ENCODE assay signal across 9 mouse cellular contexts in the genomic region with DNA sequence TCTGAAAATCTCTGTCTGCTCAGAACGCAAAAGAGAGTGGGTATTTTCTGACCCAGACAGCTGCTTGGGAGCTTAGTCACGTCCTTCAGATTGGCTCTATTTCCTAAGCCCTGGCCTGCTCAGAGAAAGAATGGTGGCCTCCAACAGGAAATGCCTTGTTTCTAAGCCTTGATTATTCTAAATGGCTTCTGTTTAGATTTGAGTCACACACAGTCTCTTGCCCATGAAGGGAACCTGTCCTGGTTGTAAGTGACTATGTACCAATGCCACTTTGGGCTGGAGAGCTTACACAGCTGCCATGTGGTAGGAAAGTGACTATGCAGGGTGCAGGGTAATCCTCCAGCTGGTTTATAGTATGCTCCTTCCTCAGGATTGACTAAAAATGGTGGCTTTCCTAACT.
DNase-seq lines count a peak whose midpoint lies in the region; ATAC-seq and TF ChIP-seq lines count a peak whose summit lies in the region.
"Had no signal": no experiment of that assay in that cellular context is flagged by ENCODE, and none has a peak within 500 bp of the region (broad histone marks: within the 10 kb centered on the region; RNA-seq: fewer than 3 reads in every experiment).

No protein-coding gene starts in this region.

- no peaks in the 10 kb centered on the region for H3K9me3 ChIP-seq in heart, embryonic 12.5 days (replicated peaks)
- no peaks in the 10 kb centered on the region for H3K9me3 ChIP-seq in forebrain, embryonic 10.5 days
- no peaks in the 10 kb centered on the region for H3K9me3 ChIP-seq in limb, embryonic 12.5 days
- no peaks in the 10 kb centered on the region for H3K9me3 ChIP-seq in kidney, embryonic 16.5 days (ENCODE audit: low read length)

- DNase-seq in heart, adult 2 months = peak in 1 of 2 experiments; percentile 36
- DNase-seq in 416B (ENCODE audit: low read depth) = peak; percentile 17
- no peak for DNase-seq in forebrain, embryonic 10.5 days (ENCODE audit: extremely low spot score, low spot score)
- no peak for DNase-seq in adrenal gland, postnatal 10 days
- DNase-seq in B cell, adult 2 months = no peak
- DNase-seq: liver had no signal

- no peak overlapping the region for H3K4me3 ChIP-seq in heart, adult 2 months
- no peak overlapping the region for H3K4me3 ChIP-seq in heart, embryonic 12.5 days
- no peak overlapping the region for H3K4me3 ChIP-seq in forebrain, embryonic 10.5 days
- no peak overlapping the region for H3K4me3 ChIP-seq in limb, embryonic 12.5 days (replicated peaks)
- H3K4me3 ChIP-seq in kidney, embryonic 16.5 days (ENCODE audit: low read length) = no peak overlapping the region

- no peaks in the 10 kb centered on the region for H3K27me3 ChIP-seq in heart, adult 2 months (ENCODE audit: control insufficient read depth, insufficient read depth, low read length)
- H3K27me3 ChIP-seq in heart, embryonic 12.5 days (replicated peaks) = no peaks in the 10 kb centered on the region
- H3K27me3 ChIP-seq in forebrain, embryonic 10.5 days (ENCODE audit: poor library complexity, severe bottlenecking) = no peaks in the 10 kb centered on the region
- H3K27me3 ChIP-seq in limb, embryonic 12.5 days = no peaks in the 10 kb centered on the region
- no peaks in the 10 kb centered on the region for H3K27me3 ChIP-seq in kidney, embryonic 16.5 days (ENCODE audit: insufficient read depth, low read length)

- WGBS in heart, adult 2 months = 33% methylated on average over 2 of the region's 2 CpGs
- WGBS in heart, embryonic 12.5 days = 48% methylated on average over 2 of the region's 2 CpGs
- WGBS in forebrain, embryonic 10.5 days = 80% methylated on average over 2 of the region's 2 CpGs
- WGBS in limb, embryonic 12.5 days = 59% methylated on average over 2 of the region's 2 CpGs
- WGBS in kidney, embryonic 16.5 days = 81% methylated on average over 2 of the region's 2 CpGs

- peak overlapping the region; percentile 58 for H3K27ac ChIP-seq in heart, adult 2 months
- no peak overlapping the region; the same call in none of the 2 replicates for H3K27ac ChIP-seq in heart, embryonic 12.5 days (ENCODE audit: poor library complexity, severe bottlenecking)
- H3K27ac ChIP-seq in forebrain, embryonic 10.5 days = peak overlapping the region; percentile 45; the same call in 1 of the 2 replicates
- peak overlapping the region; percentile 45; the same call in 1 of the 2 replicates for H3K27ac ChIP-seq in limb, embryonic 12.5 days
- no peak overlapping the region for H3K27ac ChIP-seq in kidney, embryonic 16.5 days (ENCODE audit: low read length)

- no peak for TF ChIP-seq POLR2A in heart, adult 2 months (IDR thresholded peaks at IDR 0.05; ENCODE audit: insufficient read depth, low read depth, low read length)

- TF ChIP-seq CTCF in heart, adult 2 months (IDR thresholded peaks at IDR 0.05) = no peak

- ATAC-seq in heart, embryonic 12.5 days (ENCODE audit: insufficient number of reproducible peaks, low FRiP score) = no peak
- no peak for ATAC-seq in limb, embryonic 12.5 days (ENCODE audit: insufficient number of reproducible peaks, insufficient read depth, low FRiP score, low TSS enrichment, low read depth)
- ATAC-seq in kidney, embryonic 16.5 days (ENCODE audit: low FRiP score, low TSS enrichment) = no peak

- no peaks in the 10 kb centered on the region for H3K79me2 ChIP-seq in heart, adult 2 months (replicated peaks; ENCODE audit: control insufficient read depth, insufficient read depth, low read length)

- H3K4me1 ChIP-seq in heart, adult 2 months (ENCODE audit: control insufficient read depth, insufficient read depth, low read length) = peaks cover 11% of the 10 kb centered on the region
- peaks cover 50% of the 10 kb centered on the region for H3K4me1 ChIP-seq in heart, embryonic 12.5 days (replicated peaks)
- H3K4me1 ChIP-seq in forebrain, embryonic 10.5 days = peaks cover 83% of the 10 kb centered on the region
- peaks cover 30% of the 10 kb centered on the region for H3K4me1 ChIP-seq in limb, embryonic 12.5 days (replicated peaks)
- no peaks in the 10 kb centered on the region for H3K4me1 ChIP-seq in kidney, embryonic 16.5 days (ENCODE audit: insufficient read depth, low read length)

- no peak for TF ChIP-seq EP300 in heart, adult 2 months (IDR thresholded peaks at IDR 0.05; ENCODE audit: insufficient read depth, low read depth, low read length)

- no peak overlapping the region for H3K4me2 ChIP-seq in heart, embryonic 12.5 days
- H3K4me2 ChIP-seq in limb, embryonic 12.5 days = no peak overlapping the region
- H3K4me2 ChIP-seq in kidney, embryonic 16.5 days (replicated peaks; ENCODE audit: low read depth, low read length) = no peak overlapping the region

- H3K36me3 ChIP-seq in heart, adult 2 months (ENCODE audit: control insufficient read depth, insufficient read depth, low read length) = no peaks in the 10 kb centered on the region
- no peaks in the 10 kb centered on the region for H3K36me3 ChIP-seq in heart, embryonic 12.5 days
- peaks cover 2% of the 10 kb centered on the region for H3K36me3 ChIP-seq in forebrain, embryonic 10.5 days (replicated peaks)
- H3K36me3 ChIP-seq in limb, embryonic 12.5 days = no peaks in the 10 kb centered on the region
- H3K36me3 ChIP-seq in kidney, embryonic 16.5 days (ENCODE audit: insufficient read depth, low read length) = no peaks in the 10 kb centered on the region

- no peak overlapping the region for H3K9ac ChIP-seq in heart, adult 2 months (ENCODE audit: low read depth, low read length)
- no peak overlapping the region for H3K9ac ChIP-seq in heart, embryonic 12.5 days
- H3K9ac ChIP-seq in limb, embryonic 12.5 days (replicated peaks) = no peak overlapping the region
- no peak overlapping the region for H3K9ac ChIP-seq in kidney, embryonic 16.5 days (replicated peaks; ENCODE audit: low read length)

- intact Hi-C loops in heart, adult 2 months (cut with DNase I) = no loop called here

Comparison
In these comparisons a context has a peak if more than half of its experiments do, and no peak if none do; other contexts are left out.
1. H3K27ac ChIP-seq: peak in heart, adult 2 months (single experiment), forebrain, embryonic 10.5 days (single experiment) and limb, embryonic 12.5 days (single experiment); none in heart, embryonic 12.5 days (single experiment) and kidney, embryonic 16.5 days (single experiment).